ENCODE assay signal across 18 mouse cellular contexts in genomic region chr3:79816229-79816628, GRCm38 (mm10).
"Had no signal": no experiment of that assay in that cellular context is flagged by ENCODE, and none has a peak within 500 bp of the region (broad histone marks: within the 10 kb centered on the region; RNA-seq: fewer than 3 reads in every experiment).

No protein-coding gene starts in this region.

- H3K4me1 ChIP-seq: stomach, embryonic 15.5 days had no signal

- H3K27me3 ChIP-seq: liver, embryonic 13.5 days; midbrain, embryonic 12.5 days; neural tube, embryonic 13.5 days; stomach, embryonic 15.5 days had no signal

- H3K9ac ChIP-seq: liver, embryonic 13.5 days; midbrain, embryonic 12.5 days; neural tube, embryonic 13.5 days; stomach, embryonic 15.5 days had no signal

- H3K36me3 ChIP-seq: liver, embryonic 13.5 days; midbrain, embryonic 12.5 days; neural tube, embryonic 13.5 days; stomach, embryonic 15.5 days had no signal

- DNase-seq: kidney, adult 18-20 months; kidney, adult 9 months; kidney, postnatal 14 days; kidney, postnatal 4 days; layer of hippocampus, adult 9-11 months; liver, embryonic 13.5 days; lung, adult 2 months; lung, postnatal 36 days; retina, postnatal 1 day; right cerebral cortex, postnatal 25 days; spleen, adult 18-20 months; thymus, postnatal 25 days had no signal

- H3K4me2 ChIP-seq: liver, embryonic 13.5 days; midbrain, embryonic 12.5 days; neural tube, embryonic 13.5 days; stomach, embryonic 15.5 days had no signal

- H3K4me3 ChIP-seq: left cerebral cortex, adult 2 months; liver, embryonic 13.5 days; megakaryocyte, embryonic 14.5 days; midbrain, embryonic 12.5 days; myocyte; neural tube, embryonic 13.5 days; stomach, embryonic 15.5 days had no signal

- H3K27ac ChIP-seq: left cerebral cortex, adult 2 months; liver, embryonic 13.5 days; midbrain, embryonic 12.5 days; neural tube, embryonic 13.5 days; stomach, embryonic 15.5 days had no signal

- H3K9me3 ChIP-seq: liver, embryonic 13.5 days; megakaryocyte, embryonic 14.5 days; midbrain, embryonic 12.5 days; neural tube, embryonic 13.5 days; stomach, embryonic 15.5 days had no signal
